Comparison of ENCODE assay signal across 8 mouse cellular contexts in the genomic region with DNA sequence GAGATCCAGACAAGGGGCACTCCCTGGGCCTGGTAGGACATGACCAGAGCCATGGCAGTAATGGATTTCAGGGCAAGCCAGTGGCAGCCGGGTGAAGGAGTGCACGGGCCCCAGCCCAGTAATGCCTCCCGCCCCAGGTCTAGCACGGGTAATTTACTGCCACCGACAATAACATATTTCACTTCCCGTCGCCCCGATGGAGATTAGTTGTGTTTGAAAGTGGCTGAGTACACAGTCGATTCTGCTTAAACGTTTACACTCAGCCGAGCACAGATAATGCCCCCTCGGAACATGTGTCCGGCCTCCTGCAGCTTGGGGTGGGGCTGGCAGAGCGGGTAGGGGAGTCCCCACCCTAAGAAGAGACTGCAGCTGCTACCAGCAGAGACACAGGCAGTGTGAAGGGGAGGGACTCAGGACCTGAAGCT. TPM values are rescaled to one million over a fixed set of nuclear protein-coding genes. Genes with fewer than 3 reads are reported as not detected.
A peak's percentile ranks its signal among the peaks of the same experiment; 100 is the strongest.
DNase-seq lines count a peak whose midpoint lies in the region; ATAC-seq and TF ChIP-seq lines count a peak whose summit lies in the region.

No protein-coding gene starts in this region.

- H3K27me3 ChIP-seq in kidney, embryonic 16.5 days (ENCODE audit: insufficient read depth, low read length): no peaks in the 10 kb centered on the region
- no peaks in the 10 kb centered on the region for H3K27me3 ChIP-seq in kidney, adult 2 months (replicated peaks; ENCODE audit: control insufficient read depth, insufficient read depth, low read length)
- no peaks in the 10 kb centered on the region for H3K27me3 ChIP-seq in splenic B cell, adult 2 months (ENCODE audit: control insufficient read depth, insufficient read depth, low read length, poor library complexity, severe bottlenecking)

- no peak for TF ChIP-seq POLR2A in kidney, adult 2 months (IDR thresholded peaks at IDR 0.05; ENCODE audit: low read depth, low read length)

- no peak for DNase-seq in kidney, adult 2 months
- peak; percentile 34 for DNase-seq in T-cell, adult 2 months (ENCODE audit: low spot score)
- peak; percentile 34 for DNase-seq in induced T-regulatory cell, adult 2 months (ENCODE audit: low read depth)
- DNase-seq in splenic B cell, adult 2 months (ENCODE audit: low read depth, low spot score): peak; percentile 51
- no peak for DNase-seq in c-Kit-positive CD71-positive TER-119-positive erythroid progenitor cells, embryonic 14.5 days (ENCODE audit: low spot score)
- no peak for DNase-seq in lung, postnatal 10 days
- no peak for DNase-seq in heart, postnatal 4 days

- H3K9ac ChIP-seq in kidney, embryonic 16.5 days (replicated peaks; ENCODE audit: low read length): 0 out of 2 replicates have a peak overlapping the region, but pooled peaks have one; percentile 29

- no peak for TF ChIP-seq CTCF in kidney, adult 2 months (conservative IDR thresholded peaks at IDR 0.05; ENCODE audit: insufficient read depth, insufficient read length, low read depth, low read length)

- 6% methylated on average over 14 of the region's 14 CpGs for WGBS in kidney, embryonic 16.5 days
- 14% methylated on average over 14 of the region's 14 CpGs for WGBS in kidney, adult 2 months

- H3K9me3 ChIP-seq in kidney, embryonic 16.5 days (ENCODE audit: low read length): no peaks in the 10 kb centered on the region

- ATAC-seq in kidney, embryonic 16.5 days (ENCODE audit: low FRiP score, low TSS enrichment): 0 out of 2 replicates have a peak, but pooled peaks have one; percentile 31

- H3K4me3 ChIP-seq in kidney, embryonic 16.5 days (ENCODE audit: low read length): no peak overlapping the region
- no peak overlapping the region for H3K4me3 ChIP-seq in kidney, adult 2 months (ENCODE audit: insufficient read depth, low read depth, low read length)

- H3K4me2 ChIP-seq in kidney, embryonic 16.5 days (replicated peaks; ENCODE audit: low read depth, low read length): peak overlapping the region; percentile 33; the same call in 1 of the 2 replicates

- no peak overlapping the region for H3K27ac ChIP-seq in kidney, embryonic 16.5 days (ENCODE audit: low read length)
- H3K27ac ChIP-seq in kidney, adult 2 months (ENCODE audit: insufficient read depth, low read depth, low read length): no peak overlapping the region

- H3K36me3 ChIP-seq in kidney, embryonic 16.5 days (ENCODE audit: insufficient read depth, low read length): no peaks in the 10 kb centered on the region
- no peaks in the 10 kb centered on the region for H3K36me3 ChIP-seq in kidney, adult 2 months (ENCODE audit: control insufficient read depth, insufficient read depth, low read length)
- no peaks in the 10 kb centered on the region for H3K36me3 ChIP-seq in splenic B cell, adult 2 months (ENCODE audit: control insufficient read depth, insufficient read depth, low read length, poor library complexity, severe bottlenecking)

- peaks cover 7% of the 10 kb centered on the region; the same call in 1 of the 2 replicates for H3K4me1 ChIP-seq in kidney, embryonic 16.5 days (ENCODE audit: insufficient read depth, low read length)
- H3K4me1 ChIP-seq in kidney, adult 2 months (ENCODE audit: control insufficient read depth, insufficient read depth, low read length): no peaks in the 10 kb centered on the region

RNA-seq across cellular contexts. Expression of a gene that starts 38.5 kb away (rescaled TPM):
- polyA plus RNA-seq in kidney, embryonic 16.5 days (2015; fragmentation: Nextera tagmentation; extraction: Ambion mirVana): 37.2 and 39.5 TPM in 2 replicates
- 25.2 and 27.0 TPM in 2 replicates for polyA plus RNA-seq in kidney, adult 2 months (2012; rRNA removed)
- total RNA-seq in heart, postnatal 4 days (2021): 10 to 100 TPM; 14.8 to 18.2 TPM

RNA-seq across cellular contexts. Expression of a gene that starts 38.7 kb away (rescaled TPM):
- polyA plus RNA-seq in kidney, embryonic 16.5 days (2015; fragmentation: Nextera tagmentation; extraction: Ambion mirVana): 35.8 and 36.9 TPM in 2 replicates
- polyA plus RNA-seq in kidney, adult 2 months (2012; rRNA removed): 16.9 and 18.7 TPM in 2 replicates
- 10 to 100 TPM; 12.8 to 12.9 TPM for total RNA-seq in heart, postnatal 4 days (2021)

Comparison
In these comparisons a context has a peak if more than half of its experiments do, and no peak if none do; other contexts are left out.
1. DNase-seq: peak in T-cell, adult 2 months (single experiment), induced T-regulatory cell, adult 2 months (single experiment) and splenic B cell, adult 2 months (single experiment); none in kidney, adult 2 months (single experiment), c-Kit-positive CD71-positive TER-119-positive erythroid progenitor cells, embryonic 14.5 days (single experiment), lung, postnatal 10 days (single experiment) and heart, postnatal 4 days (single experiment).